Mouse (Mus musculus): ENCODE data around the gene Ostf1. TPM values are rescaled to one million over a fixed set of nuclear protein-coding genes. Genes with fewer than 3 reads are reported as not detected.

Ostf1 gene
- polyA plus RNA-seq, 1 experiment from 2014 or later: 36.2 TPM

GRCm38 (mm10) chr19:18646397-18646796, 14.8 kb upstream of the Ostf1 start:
- H3K4me2 ChIP-seq: no peak overlapping the region
- 67% methylated on average over 3 of the region's 3 CpGs for WGBS

GRCm38 (mm10) chr19:18644084-18644483, 12.5 kb upstream of the Ostf1 start:
- H3K36me3 ChIP-seq: peaks cover 4% of the 10 kb centered on the region; the same call in 1 of the 2 replicates
- no peak overlapping the region for H3K4me3 ChIP-seq (replicated peaks)
- H3K9me3 ChIP-seq: no peaks in the 10 kb centered on the region
- WGBS: 78% methylated on average over 6 of the region's 6 CpGs
- no peak for ATAC-seq (ENCODE audit: insufficient number of reproducible peaks, insufficient read depth, low FRiP score, low TSS enrichment, low read depth)
- no peaks in the 10 kb centered on the region for H3K27me3 ChIP-seq
- no peaks in the 10 kb centered on the region for H3K4me1 ChIP-seq (replicated peaks)
- H3K27ac ChIP-seq: no peak overlapping the region
- no peak overlapping the region for H3K9ac ChIP-seq (replicated peaks)
- no peak overlapping the region for H3K4me2 ChIP-seq

More at GRCm38 (mm10) chr19:18646397-18646796, 14.8 kb upstream of the Ostf1 start:
- Histone ChIP-seq H3K36me3 (peaks cover 4% of the 10 kb centered on the region; the same call in 1 of the 2 replicates), H3K9me3 (no peaks in the 10 kb centered on the region), H3K27me3 (no peaks in the 10 kb centered on the region), H3K4me1 (replicated peaks) (no peaks in the 10 kb centered on the region; the same call in 1 of the 2 replicates), H3K9ac (replicated peaks) (no peak overlapping the region), H3K27ac (no peak overlapping the region), H3K4me3 (replicated peaks) (no peak overlapping the region)
- ATAC-seq (ENCODE audit: insufficient number of reproducible peaks, insufficient read depth, low FRiP score, low TSS enrichment, low read depth): no peak

GRCm38 (mm10) chr19:18643411-18643810, 11.8 kb upstream of the Ostf1 start:
- H3K27ac ChIP-seq: no peak overlapping the region
- no peaks in the 10 kb centered on the region for H3K9me3 ChIP-seq
- H3K4me1 ChIP-seq (replicated peaks): no peaks in the 10 kb centered on the region
- H3K36me3 ChIP-seq: peaks cover 4% of the 10 kb centered on the region; the same call in 1 of the 2 replicates
- WGBS: 58% methylated on average over 4 of the region's 4 CpGs
- H3K4me3 ChIP-seq (replicated peaks): no peak overlapping the region
- no peaks in the 10 kb centered on the region for H3K27me3 ChIP-seq
- H3K4me2 ChIP-seq: no peak overlapping the region
- ATAC-seq (ENCODE audit: insufficient number of reproducible peaks, insufficient read depth, low FRiP score, low TSS enrichment, low read depth): no peak
- H3K9ac ChIP-seq (replicated peaks): no peak overlapping the region

- no peak overlapping the region for H3K4me3 ChIP-seq (replicated peaks)
- WGBS: 58% methylated on average over 4 of the region's 4 CpGs
- H3K4me2 ChIP-seq: no peak overlapping the region
- no peak for ATAC-seq (ENCODE audit: insufficient number of reproducible peaks, insufficient read depth, low FRiP score, low TSS enrichment, low read depth)
- H3K27ac ChIP-seq: no peak overlapping the region
- H3K36me3 ChIP-seq: peaks cover 4% of the 10 kb centered on the region; the same call in 1 of the 2 replicates
- no peaks in the 10 kb centered on the region for H3K9me3 ChIP-seq
- H3K27me3 ChIP-seq: no peaks in the 10 kb centered on the region
- H3K4me1 ChIP-seq (replicated peaks): no peaks in the 10 kb centered on the region
- no peak overlapping the region for H3K9ac ChIP-seq (replicated peaks)
Measured at GRCm38 (mm10) chr19:18641001-18641400, 9.4 kb upstream of the Ostf1 start.

- ATAC-seq (ENCODE audit: insufficient number of reproducible peaks, insufficient read depth, low FRiP score, low TSS enrichment, low read depth): no peak
- WGBS: 26% methylated on average over 2 of the region's 2 CpGs
- H3K36me3 ChIP-seq: peaks cover 4% of the 10 kb centered on the region; the same call in 1 of the 2 replicates
- H3K9ac ChIP-seq (replicated peaks): no peak overlapping the region
- H3K27me3 ChIP-seq: no peaks in the 10 kb centered on the region
- no peak overlapping the region for H3K4me3 ChIP-seq (replicated peaks)
- no peaks in the 10 kb centered on the region for H3K4me1 ChIP-seq (replicated peaks)
- H3K27ac ChIP-seq: no peak overlapping the region
- no peak overlapping the region for H3K4me2 ChIP-seq
- H3K9me3 ChIP-seq: no peaks in the 10 kb centered on the region
Measured at GRCm38 (mm10) chr19:18639552-18639951, 7.9 kb upstream of the Ostf1 start.

GRCm38 (mm10) chr19:18638949-18639348, 7.3 kb upstream of the Ostf1 start:
- no peak for ATAC-seq (ENCODE audit: insufficient number of reproducible peaks, insufficient read depth, low FRiP score, low TSS enrichment, low read depth)

GRCm38 (mm10) chr19:18637954-18638353, 6.3 kb upstream of the Ostf1 start:
- H3K4me1 ChIP-seq (replicated peaks): no peaks in the 10 kb centered on the region
- ATAC-seq (ENCODE audit: insufficient number of reproducible peaks, insufficient read depth, low FRiP score, low TSS enrichment, low read depth): no peak
- no peak overlapping the region for H3K4me2 ChIP-seq
- WGBS: 70% methylated on average over 5 of the region's 5 CpGs
- no peak overlapping the region for H3K4me3 ChIP-seq (replicated peaks)
- no peak overlapping the region for H3K9ac ChIP-seq (replicated peaks)
- H3K27ac ChIP-seq: no peak overlapping the region
- 0 out of 2 replicates have a peak, but pooled peaks cover 3% of the 10 kb centered on the region for H3K27me3 ChIP-seq
- peaks cover 4% of the 10 kb centered on the region; the same call in 1 of the 2 replicates for H3K36me3 ChIP-seq
- no peaks in the 10 kb centered on the region for H3K9me3 ChIP-seq

More at GRCm38 (mm10) chr19:18638949-18639348, 7.3 kb upstream of the Ostf1 start:
- Histone ChIP-seq H3K9ac (replicated peaks) (no peak overlapping the region), H3K4me3 (replicated peaks) (no peak overlapping the region), H3K27ac (no peak overlapping the region), H3K27me3 (no peaks in the 10 kb centered on the region), H3K9me3 (no peaks in the 10 kb centered on the region), H3K36me3 (peaks cover 4% of the 10 kb centered on the region; the same call in 1 of the 2 replicates), H3K4me1 (replicated peaks) (no peaks in the 10 kb centered on the region), H3K4me2 (no peak overlapping the region)
- 62% methylated on average over 5 of the region's 5 CpGs for WGBS

GRCm38 (mm10) chr19:18632231-18633185, 885 bp upstream of the Ostf1 start:
- 51% methylated on average over 13 of the region's 13 CpGs for WGBS
- Histone ChIP-seq H3K4me2 (peak overlapping the region; percentile 90), H3K27me3 (0 out of 2 replicates have a peak, but pooled peaks cover 3% of the 10 kb centered on the region), H3K27ac (peak overlapping the region; percentile 76), H3K4me3 (replicated peaks) (peak overlapping the region; percentile 76), H3K9me3 (no peaks in the 10 kb centered on the region), H3K9ac (replicated peaks) (peak overlapping the region; percentile 67), H3K36me3 (no peaks in the 10 kb centered on the region), H3K4me1 (replicated peaks) (peaks cover 17% of the 10 kb centered on the region)
- no peak for ATAC-seq (ENCODE audit: insufficient number of reproducible peaks, insufficient read depth, low FRiP score, low TSS enrichment, low read depth)

- peak overlapping the region; percentile 76 for H3K4me3 ChIP-seq (replicated peaks)
- ATAC-seq (ENCODE audit: insufficient number of reproducible peaks, insufficient read depth, low FRiP score, low TSS enrichment, low read depth): peak; percentile 23
- H3K4me1 ChIP-seq (replicated peaks): peaks cover 17% of the 10 kb centered on the region
- H3K27ac ChIP-seq: peak overlapping the region; percentile 76
- WGBS: under 1% methylated on average over 40 of the region's 40 CpGs
- 0 out of 2 replicates have a peak, but pooled peaks cover 3% of the 10 kb centered on the region for H3K27me3 ChIP-seq
- H3K9ac ChIP-seq (replicated peaks): peak overlapping the region; percentile 67
- H3K36me3 ChIP-seq: no peaks in the 10 kb centered on the region
- H3K9me3 ChIP-seq: no peaks in the 10 kb centered on the region
- peak overlapping the region; percentile 90 for H3K4me2 ChIP-seq
Measured at GRCm38 (mm10) chr19:18631161-18631643, 421 bp downstream of the Ostf1 start.

GRCm38 (mm10) chr19:18630221-18631119, 1.2 kb downstream of the Ostf1 start:
- H3K27me3 ChIP-seq: 0 out of 2 replicates have a peak, but pooled peaks cover 3% of the 10 kb centered on the region
- no peak overlapping the region for H3K27ac ChIP-seq

More at GRCm38 (mm10) chr19:18630221-18631119, 1.2 kb downstream of the Ostf1 start:
- Histone ChIP-seq H3K4me3 (replicated peaks) (peak overlapping the region; percentile 76), H3K4me2 (peak overlapping the region; percentile 90), H3K9me3 (no peaks in the 10 kb centered on the region), H3K4me1 (replicated peaks) (peaks cover 17% of the 10 kb centered on the region), H3K9ac (replicated peaks) (peak overlapping the region; percentile 67), H3K36me3 (no peaks in the 10 kb centered on the region)
- no peak for ATAC-seq (ENCODE audit: insufficient number of reproducible peaks, insufficient read depth, low FRiP score, low TSS enrichment, low read depth)
- 7% methylated on average over 17 of the region's 17 CpGs for WGBS
